Mouse (Mus musculus): ENCODE results near the gene Kdm5b.

DNA sequence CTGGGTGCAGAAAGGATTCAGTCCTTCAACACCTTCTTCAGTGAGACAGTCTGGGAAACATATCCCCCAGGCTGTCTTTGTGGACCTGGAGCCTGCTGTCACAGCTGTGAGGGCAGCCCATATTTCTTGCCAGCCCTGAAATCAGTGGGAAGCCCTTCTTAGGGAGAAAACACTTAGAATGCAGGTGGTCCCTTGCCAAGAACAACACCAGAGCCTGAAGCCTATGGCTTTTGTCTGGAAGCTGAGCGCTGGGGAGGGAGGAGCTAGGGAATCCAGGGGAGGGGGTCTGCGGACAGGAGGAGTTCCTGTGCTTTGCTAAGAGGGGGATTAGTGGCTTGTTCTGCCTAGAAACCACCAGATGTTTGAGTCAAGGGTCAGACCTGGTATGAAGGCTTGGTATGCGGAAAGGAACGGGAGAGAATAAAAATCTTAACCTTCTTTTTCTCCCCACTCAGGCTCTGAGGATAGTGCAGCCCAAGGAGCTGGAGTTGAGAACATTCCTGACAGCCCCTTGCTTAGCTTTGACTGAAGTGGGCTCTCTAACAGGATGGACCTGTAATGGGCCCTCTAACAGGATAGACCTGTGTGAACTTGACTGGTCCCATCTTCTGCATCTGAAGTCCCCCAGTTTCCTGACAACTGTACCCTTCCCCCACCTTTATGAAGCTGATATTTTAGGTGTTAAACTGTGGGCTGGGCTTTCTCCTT is 43.3 kb upstream of the Kdm5b start:
- no peak for TF ChIP-seq ZNF384 (IDR thresholded peaks at IDR 0.05; ENCODE audit: low read depth, low read length)
- TF ChIP-seq HCFC1 (IDR thresholded peaks at IDR 0.05; ENCODE audit: borderline replicate concordance, insufficient read depth, low read length) = no peak
- TF ChIP-seq ZC3H11A (IDR thresholded peaks at IDR 0.05; ENCODE audit: borderline replicate concordance, low read depth, low read length) = no peak
- TF ChIP-seq CHD2 (IDR thresholded peaks at IDR 0.05; ENCODE audit: low read depth, low read length) = no peak
